Mouse (Mus musculus) mouse trophoblast stem cell (cell line): ENCODE data around the gene Tcp1.

ENCODE experiments used
- in situ Hi-C, 2 experiments: fragments of 300-500 bp; cut with MseI, MboI; formaldehyde crosslinking; loops; 2 replicates in 1 of 2; 3 replicates in 1 of 2; pipeline ENCODE4 v1.15.1; 2025

Gene Tcp1

GRCm38 (mm10) chr17:12973851-12974250 is 58.4 kb downstream of the Tcp1 start:
- in situ Hi-C loops: no loop called here
